Mouse (Mus musculus) CH12.LX (cell line): ENCODE measurements at regions not wholly inside any gene's neighbourhood (a gene's known extent, or its start where the extent isn't known, plus 50 kb on each side); places are given as distances from the start of the nearest gene placed in this dataset.

Experiments used
- DNase-seq: peaks from one replicate; pipeline ENCODE4 v3.0.0-alpha.2; 2013; ENCODE audit errors: extremely low read depth
- H3K27ac ChIP-seq: 2 replicates; pipeline ENCODE4 v1.5.1; 2012; ENCODE audit warnings: low read depth, mild to moderate bottlenecking, control low read depth, moderate library complexity; ENCODE audit not compliant: insufficient read depth
- H3K27me3 ChIP-seq: replicated peaks from 2 replicates; pipeline ENCODE3; 2012; ENCODE audit warnings: inconsistent platforms
- H3K36me3 ChIP-seq, 2 experiments: replicated peaks in 1 of 2; 2 replicates each; pipeline versions ENCODE3 to v1.6.1; 2012; ENCODE audit warnings: inconsistent platforms in 1 of 2, low read length in 1 of 2, mild to moderate bottlenecking in 1 of 2, mixed read lengths in 1 of 2, moderate library complexity in 1 of 2; ENCODE audit not compliant: control insufficient read depth in 1 of 2, insufficient read depth in 1 of 2
- H3K4me1 ChIP-seq, 2 experiments: 2 replicates each; pipeline ENCODE4 v1.6.1; 2012; ENCODE audit warnings: inconsistent platforms in 1 of 2, moderate library complexity in 1 of 2; ENCODE audit not compliant: insufficient read depth in 2 of 2, control insufficient read depth in 1 of 2
- H3K4me2 ChIP-seq: 2 replicates; pipeline ENCODE4 v1.6.1; 2012; ENCODE audit warnings: low read depth, mild to moderate bottlenecking, control low read depth; ENCODE audit not compliant: poor library complexity, insufficient read depth, severe bottlenecking
- H3K4me3 ChIP-seq, 3 experiments: fragments of 150-350 bp in 1 of 3; sonication (generic) in 1 of 3; replicated peaks in 1 of 3; 2 replicates each; pipeline versions ENCODE3 to v1.5.1; 2011 to 2012; ENCODE audit warnings: low read depth in 2 of 3, low read length in 2 of 3, mild to moderate bottlenecking in 2 of 3, moderate library complexity in 2 of 3, control low read depth in 1 of 3, improper control_type of control experiment in 1 of 3, inconsistent platforms in 1 of 3, mixed read lengths in 1 of 3; ENCODE audit not compliant: poor library complexity in 1 of 3
- H3K79me2 ChIP-seq: replicated peaks from 2 replicates; pipeline ENCODE4 v1.6.1; 2012; ENCODE audit warnings: mild to moderate bottlenecking, moderate library complexity; ENCODE audit not compliant: control insufficient read depth, poor library complexity, insufficient read depth, severe bottlenecking; ENCODE audit errors: extremely low read depth
- H3K9ac ChIP-seq: 2 replicates; pipeline ENCODE4 v1.6.1; 2012; ENCODE audit warnings: low read depth, mild to moderate bottlenecking, control low read depth, moderate library complexity; ENCODE audit not compliant: insufficient read depth
- H3K9me3 ChIP-seq: replicated peaks from 2 replicates; pipeline ENCODE3; 2012; ENCODE audit warnings: low read length, inconsistent platforms, mixed read lengths
- BHLHE40 ChIP-seq: IDR thresholded peaks from 2 replicates; pipeline ENCODE4 v1.6.1; 2011; ENCODE audit warnings: mild to moderate bottlenecking, low read depth, low read length, improper control_type of control experiment
- EP300 ChIP-seq: IDR thresholded peaks from 2 replicates; pipeline ENCODE4 v1.6.1; 2011; ENCODE audit warnings: low read length, improper control_type of control experiment
- GABPA ChIP-seq: IDR thresholded peaks from 2 replicates; pipeline ENCODE4 v1.6.1; 2012; ENCODE audit warnings: low read depth, low read length, improper control_type of control experiment, inconsistent platforms; ENCODE audit not compliant: insufficient replicate concordance
- IRF4 ChIP-seq: IDR thresholded peaks from 2 replicates; pipeline ENCODE4 v1.6.1; 2014; ENCODE audit warnings: low read depth, mild to moderate bottlenecking, inconsistent platforms, low read length, improper control_type of control experiment
- JUN ChIP-seq: IDR thresholded peaks from 2 replicates; pipeline ENCODE4 v1.6.1; 2011; ENCODE audit warnings: low read depth, mild to moderate bottlenecking, low read length, improper control_type of control experiment, moderate library complexity; ENCODE audit not compliant: insufficient read depth
- JUND ChIP-seq: conservative IDR thresholded peaks from 2 replicates; pipeline ENCODE4 v1.6.1; 2011; ENCODE audit warnings: low read depth, low read length, improper control_type of control experiment
- MAFK ChIP-seq: IDR thresholded peaks from 2 replicates; pipeline ENCODE4 v1.6.1; 2011; ENCODE audit warnings: low read length, improper control_type of control experiment; ENCODE audit not compliant: insufficient replicate concordance
- MAX ChIP-seq: IDR thresholded peaks from 2 replicates; pipeline ENCODE4 v1.6.1; 2011; ENCODE audit warnings: low read length, improper control_type of control experiment
- MEF2A ChIP-seq: IDR thresholded peaks from 2 replicates; pipeline ENCODE4 v1.6.1; 2014; ENCODE audit warnings: low read depth, mild to moderate bottlenecking, inconsistent platforms, low read length, improper control_type of control experiment, borderline replicate concordance
- POLR2A ChIP-seq: IDR thresholded peaks from 2 replicates; pipeline ENCODE4 v1.6.1; 2011; ENCODE audit warnings: low read depth, mild to moderate bottlenecking, improper control_type of control experiment, low read length
- POLR2AphosphoS2 ChIP-seq: IDR thresholded peaks from 2 replicates; pipeline ENCODE4 v1.6.1; 2011; ENCODE audit warnings: low read depth, low read length, improper control_type of control experiment
- RCOR1 ChIP-seq: conservative IDR thresholded peaks from 2 replicates; pipeline ENCODE4 v1.6.1; 2012; ENCODE audit warnings: low read depth, mild to moderate bottlenecking, inconsistent platforms, low read length, improper control_type of control experiment
- SMC3 ChIP-seq: IDR thresholded peaks from 2 replicates; pipeline ENCODE4 v1.6.1; 2011; ENCODE audit warnings: low read depth, low read length, improper control_type of control experiment
- TBP ChIP-seq: conservative IDR thresholded peaks from 2 replicates; pipeline ENCODE4 v1.6.1; 2011; ENCODE audit warnings: low read depth, low read length, improper control_type of control experiment
- TCF12 ChIP-seq: IDR thresholded peaks from 2 replicates; pipeline ENCODE4 v1.6.1; 2014; ENCODE audit warnings: low read depth, mild to moderate bottlenecking, inconsistent platforms, low read length, improper control_type of control experiment
- ZC3H11A ChIP-seq: IDR thresholded peaks from 2 replicates; pipeline ENCODE4 v1.6.1; 2012; ENCODE audit warnings: low read depth, mild to moderate bottlenecking, inconsistent platforms, low read length, improper control_type of control experiment
- ZKSCAN1 ChIP-seq: IDR thresholded peaks from 2 replicates; pipeline ENCODE4 v1.6.1; 2012; ENCODE audit warnings: low read depth, inconsistent platforms, low read length, improper control_type of control experiment, borderline replicate concordance
- ZNF384 ChIP-seq: IDR thresholded peaks from 2 replicates; pipeline ENCODE4 v1.6.1; 2012; ENCODE audit warnings: low read depth, low read length, improper control_type of control experiment, inconsistent platforms
- dilution Hi-C: fragments of 300-500 bp; cut with MboI; formaldehyde crosslinking; loops from 2 replicates; pipeline ENCODE4 v1.14.3; 2020; ENCODE audit warnings: low sequenced_read_pairs; ENCODE audit not compliant: extremely low pct_unique_long_range_greater_than_20kb, extremely low pct_ligation_motif_present
- in situ Hi-C: fragments of 300-500 bp; cut with MboI; formaldehyde crosslinking; loops from 3 replicates; pipeline ENCODE4 v1.14.3; 2019; ENCODE audit warnings: low sequenced_read_pairs, low pct_ligation_motif_present, low pct_unique_long_range_greater_than_20kb, mixed read lengths

DNA sequence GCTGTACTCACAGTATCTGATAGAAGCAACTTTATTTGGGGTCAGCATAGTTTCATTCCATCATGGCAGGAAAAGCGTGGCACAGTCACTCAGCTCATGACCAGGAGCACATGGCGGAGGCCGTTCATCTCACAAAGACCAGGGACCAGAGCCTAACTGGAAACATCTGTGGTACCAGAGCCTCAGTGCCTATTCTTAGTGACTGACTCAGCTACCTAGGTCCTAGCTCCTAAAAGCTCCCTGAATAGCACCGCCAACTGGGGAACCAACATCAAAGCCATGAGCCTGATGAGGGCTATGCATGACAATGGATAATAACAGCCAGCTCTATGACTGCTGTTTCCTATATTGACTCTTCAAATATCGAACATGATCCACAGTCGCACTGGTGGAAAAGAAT lies 198.2 kb downstream of the Gm10260 start:
- peaks cover 0 to 27% of the 10 kb centered on the region in 2 experiments; a peak in 2 of 4 replicates for H3K4me1 ChIP-seq
- no peak for DNase-seq

DNA sequence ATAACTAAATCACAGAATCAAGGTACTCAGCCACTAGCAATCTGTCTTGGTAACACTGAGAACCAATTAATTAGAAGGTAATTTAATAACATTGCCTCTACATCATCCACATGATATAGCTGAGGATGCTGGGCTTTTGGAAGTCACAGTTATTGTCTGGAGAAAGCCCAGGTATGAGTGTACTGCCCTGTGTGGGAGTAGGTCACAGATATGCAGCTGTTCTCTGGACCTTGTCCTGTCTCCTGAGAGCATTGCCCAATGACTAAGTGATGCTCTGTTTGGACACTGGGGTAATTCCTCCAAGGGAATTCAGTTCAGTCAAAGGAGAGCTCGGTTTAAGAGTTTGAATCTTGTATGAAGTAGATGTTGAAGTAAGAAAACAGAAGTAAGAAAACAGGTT lies 199.6 kb downstream of the Gm10260 start:
- dilution Hi-C loops, result no loop called here
- no peak overlapping the region for H3K4me2 ChIP-seq
- H3K36me3 ChIP-seq, result no peaks in the 10 kb centered on the region
- in situ Hi-C loops, result no loop called here
- no peaks in the 10 kb centered on the region for H3K79me2 ChIP-seq
- H3K27ac ChIP-seq, result no peak overlapping the region
- peaks cover 0 to 27% of the 10 kb centered on the region in 2 experiments; a peak in 2 of 4 replicates for H3K4me1 ChIP-seq
- no peaks in the 10 kb centered on the region for H3K27me3 ChIP-seq
- peaks cover 32% of the 10 kb centered on the region for H3K9me3 ChIP-seq
- H3K4me3 ChIP-seq, result no peak overlapping the region
- DNase-seq, result no peak
- H3K9ac ChIP-seq, result no peak overlapping the region
- TF ChIP-seq EP300 (no peak), RCOR1 (no peak), MEF2A (no peak), TCF12 (no peak)

More for the DNA sequence above, 198.2 kb downstream of the Gm10260 start:
- H3K4me3 ChIP-seq, result no peak overlapping the region
- in situ Hi-C loops (no loop called here), dilution Hi-C loops (no loop called here)
- H3K27me3 ChIP-seq, result no peaks in the 10 kb centered on the region
- H3K36me3 ChIP-seq, result no peaks in the 10 kb centered on the region
- TF ChIP-seq TBP (no peak), ZNF384 (no peak), RCOR1 (no peak), JUN (no peak), SMC3 (no peak), MAFK (no peak), GABPA (no peak), BHLHE40 (no peak), POLR2A (no peak), MEF2A (no peak), ZKSCAN1 (no peak), POLR2AphosphoS2 (no peak), ZC3H11A (no peak), IRF4 (no peak), MAX (no peak), JUND (no peak)
- no peak overlapping the region for H3K9ac ChIP-seq
- H3K27ac ChIP-seq, result no peak overlapping the region
- peaks cover 39% of the 10 kb centered on the region for H3K9me3 ChIP-seq
- no peak overlapping the region for H3K4me2 ChIP-seq
- no peaks in the 10 kb centered on the region for H3K79me2 ChIP-seq
